Mouse (Mus musculus): ENCODE results near the gene Hfe2. TPM values are rescaled to one million over a fixed set of nuclear protein-coding genes. Genes with fewer than 3 reads are reported as not detected.

Hfe2 gene
- total RNA-seq, 2 experiments from 2014 or later: 1.7 to 1.8 TPM

DNA sequence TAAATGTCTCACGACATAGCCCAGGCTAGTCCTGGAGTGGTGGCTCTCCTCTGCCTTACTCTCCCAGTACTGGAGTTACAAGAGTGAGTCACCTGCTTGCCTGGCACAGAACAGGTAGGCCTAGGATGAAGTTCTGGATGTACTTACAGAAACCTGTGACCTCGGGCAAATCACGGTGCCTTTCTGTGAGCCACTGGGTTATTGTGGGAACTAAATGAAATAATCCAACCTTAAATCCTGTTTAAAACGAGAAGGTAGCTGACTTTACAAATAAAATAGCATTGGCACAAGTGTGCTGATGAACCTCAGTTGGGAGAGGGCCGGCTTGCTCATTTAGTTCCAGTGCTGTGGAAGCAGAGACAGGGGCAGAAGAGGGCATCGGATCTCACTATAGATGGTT lies 29.3 kb downstream of the Hfe2 start:
- Histone ChIP-seq H3K4me3 (no peak overlapping the region), H3K27ac (no peak overlapping the region)
- DNase-seq (ENCODE audit: extremely low spot score in 1 of 2, low spot score in 2 of 2): no peak
- no peak for TF ChIP-seq CTCF (IDR thresholded peaks at IDR 0.05)
- intact Hi-C loops (cut with DNase I): no loop called here

DNA sequence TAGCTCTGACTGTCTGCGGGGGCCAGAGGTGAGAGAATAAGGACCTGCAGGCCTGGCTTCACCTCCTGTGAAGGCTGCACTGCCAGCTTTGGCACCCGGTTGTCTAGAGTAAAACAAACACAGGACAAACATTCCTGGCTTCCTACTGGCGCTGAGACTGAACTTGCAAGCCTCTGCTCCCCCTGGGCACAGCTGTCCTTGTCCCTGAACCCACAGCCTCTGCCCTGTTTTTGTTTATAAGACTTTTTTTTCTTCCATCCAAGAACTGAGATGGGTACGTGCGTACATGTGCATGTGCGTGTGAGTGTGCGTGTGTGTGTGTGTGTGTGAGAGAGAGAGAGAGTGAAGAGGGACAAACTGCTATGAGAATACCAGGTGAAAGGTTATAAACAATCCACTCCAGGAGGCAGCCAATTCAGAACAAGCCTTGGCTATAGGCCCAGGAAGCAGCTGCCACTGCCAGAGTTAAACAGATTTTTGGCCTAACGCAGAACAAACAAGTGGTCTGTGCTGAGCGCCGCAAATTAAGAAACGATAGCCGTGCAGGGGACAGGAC lies 30.1 kb downstream of the Hfe2 start:
- no peak for TF ChIP-seq CTCF (IDR thresholded peaks at IDR 0.05)
- no peak overlapping the region for H3K4me3 ChIP-seq
- intact Hi-C loops (cut with DNase I): no loop called here
- peak overlapping the region; percentile 60 for H3K27ac ChIP-seq
- DNase-seq (ENCODE audit: extremely low spot score in 1 of 2, low spot score in 2 of 2): peak in 1 of 2 experiments; percentile 38

DNA sequence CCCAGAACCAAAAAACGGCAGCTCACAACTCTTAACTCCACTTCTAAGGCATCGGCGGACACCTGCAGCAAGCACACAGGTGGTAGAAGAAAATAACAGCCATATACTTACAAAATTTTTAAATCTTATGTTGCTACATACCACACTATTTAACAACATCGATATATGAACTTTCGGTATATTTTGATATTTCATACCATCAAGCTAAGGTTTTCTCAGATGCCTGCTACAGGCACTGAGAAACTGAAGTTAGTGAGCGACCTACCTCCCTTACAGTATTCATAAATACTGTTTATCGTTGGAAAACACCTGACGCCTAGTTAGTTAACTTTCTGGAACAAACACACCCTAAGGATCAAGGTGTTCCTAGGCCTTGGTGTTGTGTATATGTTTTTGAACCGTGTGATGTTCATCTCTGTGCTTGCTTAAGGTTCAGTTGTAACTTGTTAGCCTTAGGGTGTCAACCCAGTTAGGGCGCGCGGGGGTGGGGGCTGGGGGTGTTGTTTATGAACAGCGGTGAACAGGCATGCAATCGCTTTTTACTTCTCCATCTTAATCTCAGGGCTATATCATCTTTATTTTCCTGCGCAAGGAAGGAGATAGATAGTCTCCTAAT lies 31.1 kb downstream of the Hfe2 start:
- intact Hi-C loops (cut with DNase I): loop anchor here (2.0 kb wide), 1 partner anchor 21 kb away; the partner anchor contains the start of gene Gm16253
- no peak overlapping the region for H3K4me3 ChIP-seq
- DNase-seq (ENCODE audit: extremely low spot score in 1 of 2, low spot score in 2 of 2): no peak
- peak overlapping the region; percentile 60; the same call in 1 of the 2 replicates for H3K27ac ChIP-seq
- no peak for TF ChIP-seq CTCF (IDR thresholded peaks at IDR 0.05)

DNA sequence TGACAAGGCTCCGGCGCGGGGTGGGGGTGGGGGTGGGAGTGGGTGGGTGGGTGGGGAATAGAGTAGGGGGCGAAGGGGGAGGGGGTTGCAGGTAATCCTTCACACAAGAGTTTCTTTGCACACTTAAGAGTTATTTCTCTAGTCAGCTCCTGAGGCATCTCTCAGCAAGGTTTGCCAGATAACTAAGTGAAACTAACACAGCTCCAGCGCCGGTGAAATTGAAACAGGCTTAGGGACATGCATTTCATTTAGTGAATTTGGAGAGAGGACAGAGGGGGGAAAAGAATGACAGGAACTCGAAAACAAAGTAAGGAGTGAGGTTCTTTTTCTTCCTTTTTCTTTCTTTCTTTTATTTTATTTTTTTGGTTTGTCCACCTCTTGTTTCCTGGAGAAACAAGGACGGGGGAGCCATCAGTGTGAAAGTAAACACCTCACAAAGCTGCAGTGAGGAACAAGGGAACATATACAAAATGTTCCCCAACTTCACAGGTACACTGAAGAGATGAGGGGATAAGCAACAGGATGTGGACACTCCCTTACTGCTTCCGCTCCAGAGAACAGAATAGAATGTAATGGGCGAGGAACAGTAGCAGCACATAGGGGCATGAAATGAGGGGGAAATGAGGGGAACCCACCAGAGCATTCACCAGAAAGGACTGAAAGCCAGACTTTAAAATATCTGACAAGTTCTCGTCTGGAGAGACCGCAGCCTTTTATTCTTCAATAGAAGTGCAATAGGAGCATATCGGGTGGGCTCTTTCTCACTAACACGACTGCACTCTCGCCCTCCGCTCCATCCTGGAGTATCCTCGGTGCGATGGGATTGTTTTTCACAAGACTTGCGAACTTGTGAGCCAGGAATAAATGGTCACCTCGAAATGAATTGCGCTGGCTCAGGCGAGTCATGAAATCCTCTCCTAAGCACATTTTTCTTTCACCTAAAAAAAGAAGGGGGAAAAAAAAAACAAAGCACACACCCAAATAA lies 32.0 kb downstream of the Hfe2 start:
- intact Hi-C loops (cut with DNase I): loop anchor here (2.0 kb wide), 1 partner anchor 20 kb away; the partner anchor contains the start of gene Gm16253
- TF ChIP-seq CTCF (IDR thresholded peaks at IDR 0.05): no peak
- Histone ChIP-seq H3K27ac (peak overlapping the region; percentile 55), H3K4me3 (peak overlapping the region; percentile 51)
- DNase-seq (ENCODE audit: extremely low spot score in 1 of 2, low spot score in 2 of 2): no peak

- peak within 1 kb of the TSS; percentile 51 for H3K4me3 ChIP-seq
- H3K27ac ChIP-seq: peak within 1 kb of the TSS; percentile 77
- TF ChIP-seq CTCF (IDR thresholded peaks at IDR 0.05): peak; percentile 63
- DNase-seq (ENCODE audit: extremely low spot score in 1 of 2, low spot score in 2 of 2): peak; percentile 91 to 93
- intact Hi-C loops (cut with DNase I): loop anchor here (2.0 kb wide), 1 partner anchor 19 kb away; the partner anchor contains the start of gene Gm16253
These were observed 32.7 kb downstream of the Hfe2 start, which contains the start of gene Txnip for GRCm38 (mm10) chr3:96557694-96558093. Gene Txnip (plus strand): TSS chr3:96557957.

DNA sequence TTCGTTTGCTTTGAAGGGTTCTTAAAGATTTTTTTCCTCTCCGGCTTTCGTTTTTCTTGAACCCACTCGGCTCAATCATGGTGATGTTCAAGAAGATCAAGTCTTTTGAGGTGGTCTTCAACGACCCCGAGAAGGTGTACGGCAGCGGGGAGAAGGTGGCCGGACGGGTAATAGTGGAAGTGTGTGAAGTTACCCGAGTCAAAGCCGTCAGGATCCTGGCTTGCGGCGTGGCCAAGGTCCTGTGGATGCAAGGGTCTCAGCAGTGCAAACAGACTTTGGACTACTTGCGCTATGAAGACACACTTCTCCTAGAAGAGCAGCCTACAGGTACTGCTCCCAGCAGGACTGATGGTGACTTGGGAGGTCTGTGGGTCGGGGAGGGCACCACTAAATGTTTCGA lies 33.2 kb downstream of the Hfe2 start:
- intact Hi-C loops (cut with DNase I): no loop called here
- TF ChIP-seq CTCF (IDR thresholded peaks at IDR 0.05): no peak
- Histone ChIP-seq H3K4me3 (peak overlapping the region; percentile 51), H3K27ac (peak overlapping the region; percentile 77)
- no peak for DNase-seq (ENCODE audit: extremely low spot score in 1 of 2, low spot score in 2 of 2)

GRCm38 (mm10) chr3:96558668-96559196 lies 33.8 kb downstream of the Hfe2 start:
- intact Hi-C loops (cut with DNase I): no loop called here
- no peak for TF ChIP-seq CTCF (IDR thresholded peaks at IDR 0.05)
- H3K27ac ChIP-seq: peak overlapping the region; percentile 77

DNA sequence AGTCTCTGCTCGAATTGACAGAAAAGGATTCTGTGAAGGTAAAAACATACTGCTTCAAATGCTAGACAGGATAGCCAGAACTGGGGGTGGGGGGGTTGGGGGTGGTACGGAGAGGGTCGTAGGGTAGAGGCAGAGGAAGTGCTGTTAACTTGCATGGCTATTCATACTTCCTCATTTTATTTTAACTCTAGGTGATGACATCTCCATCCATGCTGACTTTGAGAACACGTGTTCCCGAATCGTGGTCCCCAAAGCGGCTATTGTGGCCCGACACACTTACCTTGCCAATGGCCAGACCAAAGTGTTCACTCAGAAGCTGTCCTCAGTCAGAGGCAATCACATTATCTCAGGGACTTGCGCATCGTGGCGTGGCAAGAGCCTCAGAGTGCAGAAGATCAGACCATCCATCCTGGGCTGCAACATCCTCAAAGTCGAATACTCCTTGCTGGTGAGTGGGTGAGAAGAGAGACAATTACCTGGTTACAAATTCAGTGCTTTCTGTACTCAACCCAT lies 34.5 kb downstream of the Hfe2 start:
- no peak overlapping the region; the same call in 1 of the 2 replicates for H3K27ac ChIP-seq

More at GRCm38 (mm10) chr3:96558668-96559196, 33.8 kb downstream of the Hfe2 start:
- H3K4me3 ChIP-seq: peak overlapping the region; percentile 51
- no peak for DNase-seq (ENCODE audit: extremely low spot score in 1 of 2, low spot score in 2 of 2)

DNA sequence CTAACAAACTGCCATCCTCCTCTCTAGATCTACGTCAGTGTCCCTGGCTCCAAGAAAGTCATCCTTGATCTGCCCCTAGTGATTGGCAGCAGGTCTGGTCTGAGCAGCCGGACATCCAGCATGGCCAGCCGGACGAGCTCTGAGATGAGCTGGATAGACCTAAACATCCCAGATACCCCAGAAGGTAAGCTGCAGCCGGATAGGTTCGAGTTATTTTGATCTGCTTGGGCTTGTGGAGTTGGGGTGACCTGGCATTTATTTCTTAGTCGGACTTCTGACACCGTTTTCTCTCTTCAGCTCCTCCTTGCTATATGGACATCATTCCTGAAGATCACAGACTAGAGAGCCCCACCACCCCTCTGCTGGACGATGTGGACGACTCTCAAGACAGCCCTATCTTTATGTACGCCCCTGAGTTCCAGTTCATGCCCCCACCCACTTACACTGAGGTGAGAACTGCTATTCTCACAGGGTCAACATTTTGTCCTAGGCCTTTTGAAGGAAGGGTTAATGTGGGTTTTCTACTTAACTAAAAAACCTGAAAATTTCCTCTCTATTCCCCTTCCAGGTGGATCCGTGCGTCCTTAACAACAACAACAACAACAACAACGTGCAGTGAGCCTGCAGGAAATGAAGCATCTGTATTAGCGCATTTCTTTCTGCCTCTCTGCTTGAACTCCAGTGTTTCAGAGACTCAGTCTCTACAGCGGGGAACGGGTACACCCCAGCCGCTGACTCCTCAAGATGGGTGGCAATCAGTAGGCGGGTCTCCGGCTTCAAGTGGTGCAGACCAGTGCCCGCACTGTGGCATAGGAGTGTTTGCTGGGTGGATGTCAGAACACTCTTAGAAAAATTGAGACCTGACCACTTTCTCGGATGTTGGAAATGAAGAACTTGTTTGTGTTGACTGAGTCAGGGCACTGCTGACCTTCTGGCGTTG lies 35.2 kb downstream of the Hfe2 start:
- intact Hi-C loops (cut with DNase I): no loop called here
- no peak for DNase-seq (ENCODE audit: extremely low spot score in 1 of 2, low spot score in 2 of 2)
- Histone ChIP-seq H3K27ac (peak overlapping the region; percentile 4; the same call in 1 of the 2 replicates), H3K4me3 (peak overlapping the region; percentile 51)
- no peak for TF ChIP-seq CTCF (IDR thresholded peaks at IDR 0.05)

More for the DNA sequence above, 34.5 kb downstream of the Hfe2 start:
- intact Hi-C loops (cut with DNase I): no loop called here
- H3K4me3 ChIP-seq: peak overlapping the region; percentile 51
- TF ChIP-seq CTCF (IDR thresholded peaks at IDR 0.05): no peak
- no peak for DNase-seq (ENCODE audit: extremely low spot score in 1 of 2, low spot score in 2 of 2)

DNA sequence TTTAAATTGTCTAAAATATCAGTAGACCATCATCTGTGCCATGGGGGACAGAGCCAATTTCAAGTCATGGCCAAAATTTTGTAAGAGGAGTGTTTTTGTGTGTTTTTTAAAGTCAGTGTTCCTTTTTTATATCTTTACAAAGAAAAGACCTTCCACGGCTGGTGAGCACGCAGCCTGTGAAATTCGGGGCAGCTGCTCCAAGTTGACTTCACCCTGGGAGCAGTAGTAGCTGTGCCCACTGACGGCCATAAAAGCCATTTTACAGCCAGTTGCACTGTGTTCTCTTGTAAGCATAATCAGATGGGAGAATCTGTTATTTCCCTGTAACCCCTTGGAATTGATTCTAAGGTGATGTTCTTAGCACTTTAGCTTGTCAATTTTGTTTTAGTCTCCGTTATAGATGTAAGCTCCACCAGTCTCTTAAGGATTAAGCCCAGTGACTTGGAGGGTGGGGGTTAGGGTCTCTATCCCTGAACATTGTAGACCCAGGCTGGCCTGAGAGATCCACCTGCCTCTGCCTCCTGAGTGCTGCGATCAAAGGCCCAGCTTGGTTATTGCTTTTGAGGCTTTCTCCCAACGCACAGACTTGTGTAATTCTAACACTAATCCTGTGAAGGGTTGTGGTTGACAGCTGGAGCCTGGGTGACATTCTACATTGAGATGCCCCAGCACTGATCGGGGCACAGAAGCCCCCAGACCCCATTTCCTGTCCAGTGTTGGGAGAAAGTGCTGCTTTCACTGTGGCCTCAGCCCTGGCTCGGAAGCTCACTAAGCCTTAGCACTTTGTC lies 36.1 kb downstream of the Hfe2 start:
- no peak for DNase-seq (ENCODE audit: extremely low spot score in 1 of 2, low spot score in 2 of 2)
- no peak for TF ChIP-seq CTCF (IDR thresholded peaks at IDR 0.05)
- Histone ChIP-seq H3K27ac (peak overlapping the region; percentile 33), H3K4me3 (peak overlapping the region; percentile 51)
- intact Hi-C loops (cut with DNase I): no loop called here

Data from left cerebral cortex, adult 2 months (tissue).